Mouse (Mus musculus) brain, embryonic 14.5 days (tissue): ENCODE data around the gene Tada1. TPM values are rescaled to one million over a fixed set of nuclear protein-coding genes. Genes with fewer than 3 reads are reported as not detected.
A peak's percentile ranks its signal among the peaks of the same experiment; 100 is the strongest.

Source experiments
- DNase-seq: peaks from one replicate; pipeline ENCODE4 v3.0.0-alpha.2; 2011; ENCODE audit warnings: low read depth
- CTCF ChIP-seq: fragments of 200-500 bp; IDR thresholded peaks from 2 replicates; pipeline ENCODE4 v1.5.1; 2012; ENCODE audit warnings: inconsistent platforms, mild to moderate bottlenecking, moderate library complexity, borderline replicate concordance; ENCODE audit not compliant: insufficient read depth, insufficient read length; ENCODE audit errors: extremely low read depth
- POLR2A ChIP-seq: fragments of 200-500 bp; IDR thresholded peaks from 2 replicates; pipeline ENCODE4 v1.6.1; 2012; ENCODE audit warnings: mild to moderate bottlenecking, inconsistent platforms, borderline replicate concordance; ENCODE audit not compliant: poor library complexity, insufficient read depth, insufficient read length, severe bottlenecking; ENCODE audit errors: extremely low read depth
- polyA plus RNA-seq: library from polyadenylated mRNA; depleted of rRNA; stranded (reverse); fragments of >200 nt; gene quantifications from 2 replicates; pipeline ENCODE4 v1.2.3, GENCODE M21; 2012

The Tada1 gene
- polyA plus RNA-seq, 1 experiment, result 69.1 TPM

DNA sequence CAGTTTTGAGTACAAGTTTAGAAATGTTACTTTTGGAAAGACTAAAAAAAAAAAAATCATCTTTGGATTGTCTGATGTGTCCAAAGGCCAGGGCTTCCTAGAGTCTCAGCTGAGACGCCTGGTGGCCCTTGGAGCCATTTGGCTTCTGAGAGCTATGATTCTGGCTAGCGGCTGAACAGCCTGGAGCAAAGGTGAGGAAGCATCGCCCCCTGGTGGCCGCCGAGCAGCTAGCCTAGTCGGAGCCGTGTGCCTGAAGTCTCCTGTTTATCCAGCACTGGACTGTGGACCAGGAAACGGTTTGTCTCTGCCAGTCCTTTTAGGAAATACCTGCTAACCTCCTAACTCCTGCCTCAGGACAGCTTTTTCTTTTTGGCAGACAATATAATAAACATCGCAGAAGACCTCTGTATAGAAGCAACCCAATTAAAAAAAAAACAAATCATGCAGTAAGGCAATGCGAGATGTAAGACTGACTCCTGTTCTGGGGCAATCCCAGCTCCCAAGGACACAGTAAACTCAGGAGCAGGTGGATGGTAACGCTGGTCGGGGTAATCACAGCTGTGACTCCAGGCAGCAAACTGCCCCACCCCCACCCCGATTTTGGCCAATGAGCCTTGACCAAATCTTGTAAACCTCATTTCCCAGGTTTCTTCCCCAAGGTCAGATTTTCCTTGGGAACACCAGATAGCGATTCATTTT, 18.6 kb upstream of the Tada1 start:
- TF ChIP-seq CTCF, result peak; percentile 93
- TF ChIP-seq POLR2A, result no peak
- peak; percentile 90 for DNase-seq

DNA sequence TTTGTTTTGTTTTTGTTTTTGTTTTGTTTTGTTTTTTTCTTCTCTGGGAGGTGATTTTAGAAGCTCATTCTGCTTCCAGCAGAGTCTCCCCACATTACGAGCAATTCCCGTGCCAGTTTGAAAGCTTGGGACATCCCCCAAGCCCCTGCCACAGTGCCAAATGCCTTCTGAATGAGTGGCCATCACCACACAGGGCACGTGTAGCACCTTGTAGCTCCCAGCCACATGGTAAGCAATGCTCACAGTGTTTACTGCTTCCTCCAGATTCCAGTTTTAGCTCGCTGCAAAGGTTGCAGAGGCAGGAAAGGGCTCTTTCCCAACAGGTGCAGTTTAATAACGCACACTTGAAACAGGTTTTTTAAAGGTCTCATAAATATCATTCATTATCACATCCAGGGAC, 18.0 kb upstream of the Tada1 start:
- TF ChIP-seq POLR2A, result no peak
- TF ChIP-seq CTCF, result no peak
- no peak for DNase-seq

DNA sequence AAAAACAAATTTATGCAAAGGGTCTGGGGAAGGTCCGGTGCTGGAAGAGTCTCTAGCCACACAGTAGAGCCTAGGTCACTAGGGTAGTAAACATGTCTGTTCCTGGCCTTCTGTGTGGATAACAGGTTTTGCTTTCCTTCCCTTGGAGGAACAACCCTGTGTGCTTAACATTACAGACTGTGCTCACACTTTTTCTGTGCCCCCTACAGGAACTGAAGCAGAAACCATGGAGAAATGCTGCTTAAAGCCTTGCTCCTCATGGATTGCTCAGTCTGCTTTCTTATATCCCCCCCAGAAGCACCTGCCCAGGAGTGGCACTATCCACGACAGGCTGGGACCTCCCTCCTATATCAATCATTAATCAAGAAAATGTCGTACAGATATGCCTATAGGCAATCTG, 17.1 kb upstream of the Tada1 start:
- TF ChIP-seq CTCF (peak; percentile 8; the same call in 1 of the 2 replicates), POLR2A (no peak)
- DNase-seq, result no peak

DNA sequence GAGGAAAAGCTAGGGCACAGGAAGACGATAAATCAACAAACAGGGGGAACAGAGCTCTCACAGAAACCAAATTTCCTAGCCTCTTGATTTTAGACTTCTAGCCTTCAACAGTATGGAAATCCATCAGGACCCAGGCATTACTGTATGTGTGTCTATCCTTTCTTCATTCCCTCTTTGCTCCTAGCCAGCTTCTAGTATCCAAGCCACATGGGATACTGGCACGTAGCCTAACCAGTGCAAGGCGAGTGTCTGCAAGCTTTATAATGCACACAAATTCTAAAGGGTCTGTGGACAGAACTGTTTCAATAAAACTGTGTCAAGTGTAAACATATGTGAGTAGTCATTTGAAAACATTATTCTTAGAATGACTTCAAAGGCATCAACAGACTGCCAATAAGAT, 16.2 kb upstream of the Tada1 start:
- no peak for TF ChIP-seq CTCF
- TF ChIP-seq POLR2A, result no peak
- no peak for DNase-seq

DNA sequence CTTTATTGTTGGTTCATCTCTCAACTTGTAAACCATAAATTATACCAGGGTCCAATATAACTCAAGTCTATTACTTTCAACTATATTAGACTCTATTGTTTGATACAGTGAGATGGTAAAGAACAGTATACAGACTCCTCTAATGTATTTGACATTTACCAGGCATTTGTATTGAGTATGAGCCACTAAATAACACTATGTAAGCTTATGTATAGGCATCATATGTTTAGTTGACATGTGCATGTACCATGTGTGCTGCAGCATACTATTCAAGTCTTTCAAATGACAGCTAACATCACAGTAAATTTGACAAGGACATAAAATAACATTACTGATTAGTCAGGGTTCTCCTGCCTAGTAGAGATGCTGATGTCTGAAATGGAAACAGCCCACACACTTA, 15.8 kb upstream of the Tada1 start:
- no peak for TF ChIP-seq POLR2A
- TF ChIP-seq CTCF, result no peak
- DNase-seq, result no peak

DNA sequence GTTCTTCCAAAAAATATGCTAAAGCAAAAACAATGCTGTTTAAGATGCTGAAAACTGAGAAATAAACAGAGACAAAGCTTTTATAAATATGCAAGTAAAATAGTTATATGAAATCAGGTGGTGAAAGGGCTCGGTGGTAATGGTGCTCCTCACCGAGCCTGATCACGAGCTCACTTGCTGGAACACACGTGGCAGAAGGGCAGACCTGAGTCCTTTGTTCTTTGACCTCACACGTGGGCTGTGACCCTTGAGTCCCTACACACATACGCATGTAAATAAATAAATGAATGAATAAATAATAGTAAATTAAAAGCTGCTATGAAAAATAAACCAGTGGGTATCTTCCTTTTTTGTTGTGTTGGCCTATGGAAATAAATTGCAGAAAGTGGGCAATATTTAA, 1.7 kb upstream of the Tada1 start:
- TF ChIP-seq CTCF (no peak), POLR2A (no peak)
- DNase-seq, result no peak

DNA sequence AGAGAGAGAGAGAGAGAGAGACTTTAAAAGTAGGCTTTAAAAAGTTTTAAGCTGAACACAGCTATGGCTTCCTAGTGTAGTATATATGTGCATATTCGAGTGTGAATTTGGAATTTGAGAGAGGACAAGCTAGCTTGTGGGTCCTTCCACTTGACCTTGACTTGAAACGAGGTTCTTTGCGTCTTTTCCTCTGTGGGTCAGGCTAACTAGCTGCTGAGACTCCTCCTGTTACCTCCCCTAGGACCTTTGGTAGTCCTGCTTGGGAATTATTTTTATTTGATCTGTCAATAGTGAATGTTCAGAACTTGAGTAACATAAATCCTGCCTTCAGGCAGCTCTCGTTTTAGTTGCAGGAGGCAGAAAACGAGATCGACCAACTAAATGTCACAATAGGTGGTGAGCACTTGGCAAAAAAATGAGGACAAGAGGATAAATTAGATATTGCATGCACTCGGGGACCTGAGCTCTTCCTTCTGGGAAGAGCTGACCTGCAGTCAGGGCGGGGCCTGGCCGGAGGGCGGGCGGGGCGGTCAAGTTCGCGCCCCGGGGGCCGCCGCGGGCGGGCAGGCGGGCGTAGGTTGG, 375 bp upstream of the Tada1 start:
- TF ChIP-seq POLR2A, result no peak
- no peak for DNase-seq

DNA sequence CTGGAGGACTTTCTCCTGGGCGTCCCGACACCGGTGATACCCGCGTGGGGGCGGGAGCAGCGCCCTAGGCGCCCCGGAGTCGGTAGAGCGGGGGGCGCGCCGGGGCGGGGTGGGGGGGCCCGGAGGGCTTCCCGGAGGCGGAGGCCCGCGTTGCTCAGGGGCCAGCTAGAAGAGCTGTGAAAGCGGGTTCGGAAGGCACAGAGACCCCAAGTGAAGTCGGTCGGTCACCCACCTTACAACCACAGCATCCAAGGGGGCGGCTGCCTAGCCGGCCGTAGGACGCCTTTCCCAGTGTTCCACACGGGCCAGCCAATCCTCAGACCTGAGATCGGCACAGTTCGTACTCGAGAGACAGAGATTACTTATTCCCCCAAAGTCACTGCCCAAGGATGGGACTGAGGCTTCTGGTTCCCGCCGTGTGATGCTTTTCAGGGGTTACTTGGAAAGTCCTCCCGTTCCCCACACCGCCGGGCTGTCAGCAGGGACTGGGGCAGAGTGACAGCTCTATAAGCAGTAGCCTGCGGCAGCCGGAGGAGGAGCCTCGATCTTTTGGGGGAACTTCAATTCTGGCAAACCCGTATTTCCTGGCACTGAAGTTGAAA, 834 bp downstream of the Tada1 start:
- peak; percentile 88 for DNase-seq
- TF ChIP-seq POLR2A, result no peak
- no peak for TF ChIP-seq CTCF

DNA sequence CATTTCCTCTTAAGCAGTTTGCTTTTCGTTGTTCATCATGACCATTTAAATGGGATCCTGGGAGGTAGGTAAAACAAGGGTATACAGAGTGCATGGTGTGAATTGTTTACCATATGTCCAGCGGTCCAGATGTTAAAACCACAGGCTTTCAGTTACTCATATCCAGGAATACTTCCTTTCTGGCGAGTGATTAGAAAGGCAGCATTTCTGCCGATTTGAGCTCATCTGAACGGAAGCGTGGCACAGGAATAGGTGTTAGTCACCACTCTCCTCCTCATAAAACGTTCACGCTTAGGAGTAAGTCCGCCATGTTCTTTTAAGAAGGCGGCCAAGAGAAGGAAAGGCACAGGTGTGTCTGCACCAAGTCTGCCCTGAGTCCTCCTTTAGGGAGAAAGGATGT, 2.4 kb downstream of the Tada1 start:
- DNase-seq, result no peak
- TF ChIP-seq CTCF (no peak), POLR2A (no peak)

DNA sequence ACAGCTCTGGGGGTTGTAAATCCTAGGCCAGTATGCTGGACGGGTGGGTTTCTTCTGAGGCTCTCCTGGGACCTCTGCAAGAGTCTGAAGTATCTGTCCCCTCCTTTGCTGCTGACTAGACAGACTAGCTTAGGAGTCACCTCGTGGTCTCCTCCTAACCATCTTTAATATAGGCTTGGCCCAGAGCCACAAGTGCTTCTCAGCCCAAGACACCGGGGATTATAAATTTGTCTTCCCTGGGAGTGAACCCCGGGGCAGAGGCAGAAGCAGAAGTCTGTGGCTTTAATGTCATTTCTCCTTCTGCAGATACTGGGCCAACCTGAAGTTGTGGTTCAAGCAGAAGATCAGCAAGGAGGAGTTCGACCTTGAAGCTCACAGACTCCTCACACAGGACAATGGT, 2.9 kb downstream of the Tada1 start:
- TF ChIP-seq CTCF, result no peak
- TF ChIP-seq POLR2A, result no peak
- DNase-seq, result no peak

DNA sequence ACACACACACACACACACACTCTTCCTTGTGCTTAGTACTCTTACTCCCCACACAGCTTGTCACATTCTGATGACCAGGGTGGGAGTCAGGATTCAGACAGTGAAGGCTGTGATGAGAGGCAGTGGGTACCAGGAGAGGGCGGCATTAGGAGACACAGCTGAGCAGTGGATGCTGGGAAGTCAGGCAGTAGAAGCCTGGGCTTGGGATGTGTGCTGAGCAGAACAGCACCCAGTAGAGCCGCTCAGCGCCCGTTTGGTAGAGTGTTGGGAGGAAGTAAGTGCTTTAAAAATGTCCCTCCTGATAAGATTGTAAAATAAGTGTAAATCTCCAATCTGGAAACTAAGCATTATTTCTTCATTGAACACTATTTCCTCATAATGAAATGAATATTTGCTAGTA, 3.7 kb downstream of the Tada1 start:
- no peak for DNase-seq
- TF ChIP-seq POLR2A (no peak), CTCF (no peak)

DNA sequence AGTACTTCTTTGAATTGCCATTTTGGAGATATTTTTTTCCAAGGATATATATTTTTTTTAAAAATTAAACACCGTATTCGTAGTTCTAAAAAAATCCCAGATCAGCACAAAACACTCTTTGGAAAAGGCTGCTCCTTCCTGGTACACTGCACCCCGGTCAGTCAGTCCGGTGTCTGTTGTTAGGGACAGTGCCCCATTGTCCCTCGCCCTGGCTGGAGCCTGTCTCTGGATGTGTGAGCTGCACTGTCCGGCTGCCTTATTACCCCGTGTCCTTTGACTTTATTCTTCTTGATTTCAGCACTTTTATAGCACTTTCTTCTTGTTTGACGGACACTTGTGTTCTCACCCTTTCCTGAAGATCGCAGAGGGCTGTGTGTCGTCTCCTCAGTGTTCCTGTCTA, 5.7 kb downstream of the Tada1 start:
- DNase-seq, result no peak
- TF ChIP-seq POLR2A, result no peak
- TF ChIP-seq CTCF, result no peak

DNA sequence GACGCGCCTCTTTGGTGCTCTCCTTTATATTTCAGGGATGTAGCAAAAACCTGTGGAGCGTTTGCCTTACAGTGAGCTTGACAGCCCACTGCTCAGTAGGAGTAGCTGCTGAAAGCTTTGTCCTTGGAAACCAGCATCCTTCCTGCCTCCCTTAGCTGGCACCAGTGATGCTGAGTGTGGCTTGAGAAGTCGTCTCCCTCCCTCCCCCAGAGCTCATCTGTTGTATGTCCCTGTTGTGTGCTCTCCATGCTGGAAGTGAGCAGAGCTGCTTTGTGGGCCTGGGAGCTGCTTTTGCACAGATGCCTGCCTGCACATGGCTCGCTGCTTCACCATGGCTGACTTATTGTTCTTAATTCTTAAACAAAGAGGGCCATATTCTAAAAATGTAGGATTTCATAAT, 6.5 kb downstream of the Tada1 start:
- peak; percentile 35 for DNase-seq
- no peak for TF ChIP-seq POLR2A
- TF ChIP-seq CTCF, result no peak
